In genomic region chr5:64821964-64822363, GRCm38 (mm10) we compare ENCODE assay signal across 27 mouse cellular contexts. TPM values are rescaled to one million over a fixed set of nuclear protein-coding genes. Genes with fewer than 3 reads are reported as not detected.
DNase-seq lines count a peak whose midpoint lies in the region; ATAC-seq and TF ChIP-seq lines count a peak whose summit lies in the region.
"Had no signal": no experiment of that assay in that cellular context is flagged by ENCODE, and none has a peak within 500 bp of the region (broad histone marks: within the 10 kb centered on the region; RNA-seq: fewer than 3 reads in every experiment).

No protein-coding gene starts in this region.

- no peaks in the 10 kb centered on the region for H3K9me3 ChIP-seq in forebrain, embryonic 11.5 days (ENCODE audit: control insufficient read depth, low read length)
- H3K9me3 ChIP-seq in forebrain, embryonic 14.5 days (replicated peaks; ENCODE audit: control insufficient read depth, low read length), result no peaks in the 10 kb centered on the region
- H3K9me3 ChIP-seq in intestine, postnatal 0 days (ENCODE audit: control insufficient read depth), result no peaks in the 10 kb centered on the region
- H3K9me3 ChIP-seq in intestine, embryonic 15.5 days, result no peaks in the 10 kb centered on the region
- no peaks in the 10 kb centered on the region for H3K9me3 ChIP-seq in lung, postnatal 0 days (ENCODE audit: low read length)
- peaks cover 3% of the 10 kb centered on the region for H3K9me3 ChIP-seq in E14TG2a.4 (ENCODE audit: low read length)
- H3K9me3 ChIP-seq: embryonic facial prominence, embryonic 13.5 days; embryonic facial prominence, embryonic 15.5 days; forebrain, embryonic 10.5 days; forebrain, embryonic 13.5 days had no signal

- no peak for ATAC-seq in forebrain, embryonic 11.5 days (replicated peaks; ENCODE audit: low FRiP score)
- no peak for ATAC-seq in forebrain, embryonic 14.5 days
- ATAC-seq in intestine, postnatal 0 days, result no peak
- ATAC-seq in intestine, embryonic 15.5 days, result no peak
- no peak for ATAC-seq in lung, postnatal 0 days
- ATAC-seq: CD4-positive, CD25-positive, alpha-beta regulatory T cell, adult 4 months; forebrain, embryonic 13.5 days; forebrain, embryonic 16.5 days had no signal

- H3K27me3 ChIP-seq in forebrain, embryonic 11.5 days (ENCODE audit: control insufficient read depth, insufficient read depth, low read length), result no peaks in the 10 kb centered on the region
- H3K27me3 ChIP-seq in forebrain, embryonic 14.5 days (replicated peaks; ENCODE audit: control insufficient read depth, insufficient read depth, low read length), result no peaks in the 10 kb centered on the region
- H3K27me3 ChIP-seq in intestine, postnatal 0 days (replicated peaks; ENCODE audit: control insufficient read depth, insufficient read depth, low read length), result no peaks in the 10 kb centered on the region
- no peaks in the 10 kb centered on the region for H3K27me3 ChIP-seq in intestine, embryonic 15.5 days (replicated peaks)
- H3K27me3 ChIP-seq in lung, postnatal 0 days (replicated peaks; ENCODE audit: insufficient read depth, low read length), result no peaks in the 10 kb centered on the region
- no peaks in the 10 kb centered on the region for H3K27me3 ChIP-seq in E14TG2a.4 (ENCODE audit: insufficient read depth, low read length)
- H3K27me3 ChIP-seq: CH12.LX; embryonic facial prominence, embryonic 13.5 days; embryonic facial prominence, embryonic 15.5 days; forebrain, embryonic 13.5 days had no signal

- intact Hi-C loops in left cerebral cortex, postnatal 25 days (cut with DNase I), result no loop called here

- H3K9ac ChIP-seq in forebrain, embryonic 11.5 days (ENCODE audit: low read length), result no peak overlapping the region
- H3K9ac ChIP-seq in forebrain, embryonic 14.5 days (ENCODE audit: low read length), result no peak overlapping the region
- H3K9ac ChIP-seq in intestine, postnatal 0 days (ENCODE audit: low read depth, low read length), result no peak overlapping the region
- H3K9ac ChIP-seq in intestine, embryonic 15.5 days, result no peak overlapping the region
- no peak overlapping the region for H3K9ac ChIP-seq in lung, postnatal 0 days (replicated peaks; ENCODE audit: low read depth)
- H3K9ac ChIP-seq: embryonic facial prominence, embryonic 13.5 days; embryonic facial prominence, embryonic 15.5 days; forebrain, embryonic 13.5 days had no signal

- H3K36me3 ChIP-seq in forebrain, embryonic 11.5 days (ENCODE audit: control insufficient read depth, insufficient read depth, low read length), result peaks cover 12% of the 10 kb centered on the region
- peaks cover 50% of the 10 kb centered on the region for H3K36me3 ChIP-seq in forebrain, embryonic 14.5 days (ENCODE audit: control insufficient read depth, insufficient read depth, low read length)
- peaks cover 89% of the 10 kb centered on the region for H3K36me3 ChIP-seq in intestine, postnatal 0 days (ENCODE audit: control insufficient read depth, insufficient read depth)
- H3K36me3 ChIP-seq in intestine, embryonic 15.5 days, result peaks cover 56% of the 10 kb centered on the region
- H3K36me3 ChIP-seq in lung, postnatal 0 days (ENCODE audit: insufficient read depth, low read length), result peaks cover 58% of the 10 kb centered on the region
- H3K36me3 ChIP-seq in E14TG2a.4 (ENCODE audit: insufficient read depth, low read length), result peaks cover 97% of the 10 kb centered on the region

- DNase-seq in forebrain, embryonic 11.5 days (ENCODE audit: low spot score), result peak; percentile 40
- DNase-seq in forebrain, embryonic 14.5 days (ENCODE audit: low spot score), result no peak
- DNase-seq in lung, postnatal 0 days (ENCODE audit: low spot score), result peak; percentile 3
- no peak for DNase-seq in lung, postnatal 36 days
- no peak for DNase-seq in left cerebral cortex, postnatal 25 days (ENCODE audit: low spot score in 2 of 2)
- DNase-seq: adrenal gland, adult 2 months; adrenal gland, postnatal 10 days; adrenal gland, postnatal 25 days; B cell, adult 2 months; cerebellum, adult 11 months; cerebellum, adult 18-20 months; cerebellum, adult 8-10 months; cerebellum, adult 9-11 months; cerebellum, postnatal 14 days; cerebellum, postnatal 36 days; embryo, embryonic 11 days had no signal

- WGBS in forebrain, embryonic 11.5 days, result 93% methylated on average over 24 of the region's 24 CpGs
- WGBS in forebrain, embryonic 14.5 days, result 94% methylated on average over 24 of the region's 24 CpGs
- WGBS in intestine, postnatal 0 days, result 91% methylated on average over 24 of the region's 24 CpGs
- 96% methylated on average over 24 of the region's 24 CpGs for WGBS in intestine, embryonic 15.5 days
- 92% methylated on average over 24 of the region's 24 CpGs for WGBS in lung, postnatal 0 days

- TF ChIP-seq CTCF in intestine, postnatal 0 days (IDR thresholded peaks at IDR 0.05; ENCODE audit: low read depth), result no peak
- TF ChIP-seq CTCF in lung, postnatal 0 days (IDR thresholded peaks at IDR 0.05), result no peak
- no peak for TF ChIP-seq CTCF in E14TG2a.4 (conservative IDR thresholded peaks at IDR 0.05; ENCODE audit: low read length)

- H3K4me1 ChIP-seq in forebrain, embryonic 11.5 days (replicated peaks; ENCODE audit: control insufficient read depth, insufficient read depth, low read length), result no peaks in the 10 kb centered on the region
- no peaks in the 10 kb centered on the region for H3K4me1 ChIP-seq in forebrain, embryonic 14.5 days (ENCODE audit: control insufficient read depth, insufficient read depth, low read length)
- no peaks in the 10 kb centered on the region for H3K4me1 ChIP-seq in intestine, postnatal 0 days (replicated peaks; ENCODE audit: control insufficient read depth, insufficient read depth, low read length)
- peaks cover 11% of the 10 kb centered on the region for H3K4me1 ChIP-seq in intestine, embryonic 15.5 days (replicated peaks)
- no peaks in the 10 kb centered on the region; the same call in 1 of the 2 replicates for H3K4me1 ChIP-seq in lung, postnatal 0 days (ENCODE audit: insufficient read depth, low read depth, low read length)
- peaks cover 96% of the 10 kb centered on the region for H3K4me1 ChIP-seq in E14TG2a.4 (replicated peaks; ENCODE audit: low read depth, low read length)
- H3K4me1 ChIP-seq: forebrain, embryonic 10.5 days; forebrain, embryonic 13.5 days had no signal

- TF ChIP-seq EP300 in lung, postnatal 0 days (IDR thresholded peaks at IDR 0.05), result no peak

- H3K27ac ChIP-seq in forebrain, embryonic 11.5 days (ENCODE audit: low read depth, low read length), result no peak overlapping the region
- H3K27ac ChIP-seq in forebrain, embryonic 14.5 days (ENCODE audit: low read depth, low read length), result no peak overlapping the region
- peak overlapping the region; percentile 47 for H3K27ac ChIP-seq in intestine, postnatal 0 days (ENCODE audit: low read depth, low read length)
- H3K27ac ChIP-seq in intestine, embryonic 15.5 days, result no peak overlapping the region
- H3K27ac ChIP-seq in lung, postnatal 0 days (ENCODE audit: low read length), result no peak overlapping the region
- H3K27ac ChIP-seq: embryonic facial prominence, embryonic 13.5 days; embryonic facial prominence, embryonic 15.5 days; forebrain, embryonic 10.5 days; forebrain, embryonic 13.5 days had no signal

- H3K4me3 ChIP-seq in forebrain, embryonic 11.5 days (ENCODE audit: low read depth, low read length), result no peak overlapping the region
- no peak overlapping the region for H3K4me3 ChIP-seq in forebrain, embryonic 14.5 days (ENCODE audit: low read depth, low read length)
- H3K4me3 ChIP-seq in intestine, postnatal 0 days (ENCODE audit: low read depth, low read length), result no peak overlapping the region
- no peak overlapping the region for H3K4me3 ChIP-seq in intestine, embryonic 15.5 days (replicated peaks)
- H3K4me3 ChIP-seq in lung, postnatal 0 days (ENCODE audit: low read depth, low read length), result no peak overlapping the region
- peak overlapping the region; percentile 37; the same call in 1 of the 2 replicates for H3K4me3 ChIP-seq in E14TG2a.4 (replicated peaks; ENCODE audit: low read length)
- H3K4me3 ChIP-seq: embryonic facial prominence, embryonic 13.5 days; embryonic facial prominence, embryonic 15.5 days; erythroblast, embryonic 14.5 days; forebrain, embryonic 10.5 days; forebrain, embryonic 13.5 days had no signal

- H3K4me2 ChIP-seq in forebrain, embryonic 11.5 days (ENCODE audit: low read depth, low read length, severe bottlenecking), result no peak overlapping the region
- H3K4me2 ChIP-seq in forebrain, embryonic 14.5 days (ENCODE audit: low read length), result no peak overlapping the region
- H3K4me2 ChIP-seq in intestine, postnatal 0 days (replicated peaks; ENCODE audit: low read depth), result no peak overlapping the region
- no peak overlapping the region for H3K4me2 ChIP-seq in intestine, embryonic 15.5 days (replicated peaks)
- no peak overlapping the region for H3K4me2 ChIP-seq in lung, postnatal 0 days (replicated peaks; ENCODE audit: low read depth, low read length)
- H3K4me2 ChIP-seq: embryonic facial prominence, embryonic 13.5 days; embryonic facial prominence, embryonic 15.5 days; forebrain, embryonic 13.5 days had no signal

RNA-seq across cellular contexts. Expression of gene Klf3, which starts 18.8 kb away (rescaled TPM):
- polyA plus RNA-seq in forebrain, embryonic 11.5 days (2014; fragmentation: Nextera tagmentation; extraction: Ambion mirVana), result 39.4 and 40.9 TPM in 2 replicates
- 19.3 and 24.3 TPM in 2 replicates for polyA plus RNA-seq in forebrain, embryonic 14.5 days (2014; fragmentation: Nextera tagmentation; extraction: Ambion mirVana)
- 76.9 and 79.3 TPM in 2 replicates for polyA plus RNA-seq in intestine, postnatal 0 days (2015; fragmentation: Nextera tagmentation; extraction: Ambion mirVana)
- polyA plus RNA-seq in intestine, embryonic 15.5 days (2015; fragmentation: Nextera tagmentation; extraction: Ambion mirVana), result 87.6 and 91.8 TPM in 2 replicates
- 89.7 and 104 TPM in 2 replicates for polyA plus RNA-seq in lung, postnatal 0 days (2015; fragmentation: Nextera tagmentation; extraction: Ambion mirVana)
- 10 to 100 TPM; 25.2 to 26.3 TPM for total RNA-seq in left cerebral cortex, postnatal 25 days (2021)

Comparison
In these comparisons a context has a peak if more than half of its experiments do, and no peak if none do; other contexts are left out.
1. DNase-seq: peak in forebrain, embryonic 11.5 days (single experiment) and lung, postnatal 0 days (single experiment); none in forebrain, embryonic 14.5 days (single experiment), lung, postnatal 36 days (single experiment) and left cerebral cortex, postnatal 25 days (0 of 2).